Mouse (Mus musculus) C2C12 (cell line): ENCODE measurements at regions not wholly inside any gene's neighbourhood (a gene's known extent, or its start where the extent isn't known, plus 50 kb on each side); places are given as distances from the start of the nearest gene placed in this dataset.

Experiments used
- H3K27me3 ChIP-seq: one replicate; pipeline ENCODE4 v1.6.1; 2011; ENCODE audit not compliant: control insufficient read depth, insufficient read depth, insufficient read length
- H3K36me3 ChIP-seq: one replicate; pipeline ENCODE4 v1.6.1; 2011; ENCODE audit not compliant: control insufficient read depth, insufficient read depth
- H3K4me3 ChIP-seq: one replicate; pipeline ENCODE4 v1.5.1; 2011; ENCODE audit warnings: mild to moderate bottlenecking, control low read depth; ENCODE audit not compliant: poor library complexity, insufficient read depth, severe bottlenecking
- H3K79me2 ChIP-seq: one replicate; pipeline ENCODE4 v1.6.1; 2011; ENCODE audit not compliant: control insufficient read depth, insufficient read depth
- H3K79me3 ChIP-seq: one replicate; pipeline ENCODE4 v1.6.1; 2011; ENCODE audit warnings: low read depth, control low read depth
- H3ac ChIP-seq: one replicate; pipeline ENCODE3; 2011; ENCODE audit warnings: low read depth; ENCODE audit not compliant: control insufficient read depth, insufficient read length
- CEBPB ChIP-seq: IDR thresholded peaks from one replicate; pipeline ENCODE4 v1.6.1; 2011; ENCODE audit warnings: low read depth, mild to moderate bottlenecking, control low read depth, moderate library complexity
- CTCF ChIP-seq: IDR thresholded peaks from one replicate; pipeline ENCODE4 v1.5.1; 2011; ENCODE audit not compliant: control insufficient read depth, insufficient read depth, insufficient read length
- FOSL1 ChIP-seq: IDR thresholded peaks from one replicate; pipeline ENCODE4 v1.8.0; 2011; ENCODE audit warnings: mild to moderate bottlenecking, low read length; ENCODE audit not compliant: poor library complexity, insufficient read depth, severe bottlenecking
- MAX ChIP-seq: IDR thresholded peaks from one replicate; pipeline ENCODE4 v1.6.1; 2011; ENCODE audit warnings: mild to moderate bottlenecking, control low read depth
- MYOD1 ChIP-seq: IDR thresholded peaks from one replicate; pipeline ENCODE4 v1.6.1; 2011; ENCODE audit warnings: low read depth; ENCODE audit not compliant: control insufficient read depth, insufficient read length
- MYOG ChIP-seq: IDR thresholded peaks from one replicate; pipeline ENCODE4 v1.6.1; 2011; ENCODE audit not compliant: control insufficient read depth, insufficient read length; ENCODE audit errors: extremely low read depth
- USF1 ChIP-seq: IDR thresholded peaks from one replicate; pipeline ENCODE4 v1.6.1; 2011; ENCODE audit warnings: low read depth, mild to moderate bottlenecking, control low read depth, moderate library complexity

DNA sequence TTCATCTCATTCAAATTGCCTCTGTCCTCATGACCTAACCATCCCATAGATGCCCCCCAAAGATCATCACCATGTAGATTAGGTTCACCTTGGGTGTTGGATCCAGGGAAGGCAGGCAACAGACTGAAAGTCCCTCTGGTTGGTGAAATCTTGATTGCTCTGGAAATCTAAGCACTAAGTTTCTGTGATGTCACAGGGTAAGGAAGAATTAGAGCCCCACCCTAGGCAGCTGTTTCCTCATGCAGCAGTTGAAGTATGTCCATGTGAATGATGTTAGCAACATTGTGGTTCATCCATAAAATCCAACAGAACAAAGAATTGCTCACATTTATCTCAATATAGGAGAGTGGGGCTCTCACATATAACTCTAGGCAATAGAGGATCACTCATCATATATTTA is 175.5 kb downstream of the Plk2 start:
- no peak for TF ChIP-seq USF1
- no peak for TF ChIP-seq MYOG
- TF ChIP-seq MYOD1: no peak
- no peak for TF ChIP-seq FOSL1
- TF ChIP-seq CTCF: no peak
- no peak for TF ChIP-seq MAX
- TF ChIP-seq CEBPB: no peak
- H3K79me3 ChIP-seq: no peaks in the 10 kb centered on the region
- H3K4me3 ChIP-seq: no peak overlapping the region

DNA sequence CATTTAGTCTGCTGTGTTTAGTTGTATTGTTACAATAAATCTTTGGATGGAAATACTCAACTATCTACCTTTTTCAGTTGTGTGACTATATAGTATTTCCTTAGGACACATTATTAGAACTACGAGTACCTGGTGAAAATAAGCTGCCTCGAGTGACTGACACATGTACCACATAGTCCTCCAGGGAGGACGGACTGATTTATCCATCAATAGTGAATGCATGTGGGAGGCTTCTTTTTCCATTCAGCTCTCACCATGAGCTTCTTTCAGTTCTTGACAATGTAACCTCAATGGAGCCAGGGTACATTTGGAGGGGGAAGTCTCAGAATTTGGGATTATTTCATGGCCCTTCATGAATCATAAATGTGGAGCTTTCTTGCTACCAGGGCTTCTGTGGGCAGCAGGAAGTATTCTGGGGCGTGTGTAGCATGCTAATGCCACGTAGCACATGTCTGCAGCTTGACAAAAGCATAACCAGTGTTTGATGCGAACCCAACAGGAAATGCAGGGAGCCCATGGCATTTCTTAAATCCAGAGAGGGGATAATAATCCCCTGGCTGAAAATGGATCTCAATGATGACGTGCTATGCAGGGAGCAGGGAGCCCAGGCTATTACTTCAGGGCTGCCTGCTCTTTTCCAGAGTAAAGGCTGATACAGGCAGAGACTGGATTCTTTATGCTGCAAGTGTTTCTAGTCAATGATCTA is 178.7 kb downstream of the Plk2 start:
- Histone ChIP-seq H3K36me3 (no peaks in the 10 kb centered on the region), H3K27me3 (no peaks in the 10 kb centered on the region), H3K4me3 (no peak overlapping the region), H3K79me2 (no peaks in the 10 kb centered on the region), H3K79me3 (no peaks in the 10 kb centered on the region), H3ac (no peak overlapping the region)
- no peak for TF ChIP-seq USF1
- TF ChIP-seq CTCF: no peak
- TF ChIP-seq MYOG: no peak
- no peak for TF ChIP-seq MYOD1

More for the DNA sequence above, 175.5 kb downstream of the Plk2 start:
- H3K27me3 ChIP-seq: no peaks in the 10 kb centered on the region
- H3K79me2 ChIP-seq: no peaks in the 10 kb centered on the region
- no peaks in the 10 kb centered on the region for H3K36me3 ChIP-seq
- no peak overlapping the region for H3ac ChIP-seq

DNA sequence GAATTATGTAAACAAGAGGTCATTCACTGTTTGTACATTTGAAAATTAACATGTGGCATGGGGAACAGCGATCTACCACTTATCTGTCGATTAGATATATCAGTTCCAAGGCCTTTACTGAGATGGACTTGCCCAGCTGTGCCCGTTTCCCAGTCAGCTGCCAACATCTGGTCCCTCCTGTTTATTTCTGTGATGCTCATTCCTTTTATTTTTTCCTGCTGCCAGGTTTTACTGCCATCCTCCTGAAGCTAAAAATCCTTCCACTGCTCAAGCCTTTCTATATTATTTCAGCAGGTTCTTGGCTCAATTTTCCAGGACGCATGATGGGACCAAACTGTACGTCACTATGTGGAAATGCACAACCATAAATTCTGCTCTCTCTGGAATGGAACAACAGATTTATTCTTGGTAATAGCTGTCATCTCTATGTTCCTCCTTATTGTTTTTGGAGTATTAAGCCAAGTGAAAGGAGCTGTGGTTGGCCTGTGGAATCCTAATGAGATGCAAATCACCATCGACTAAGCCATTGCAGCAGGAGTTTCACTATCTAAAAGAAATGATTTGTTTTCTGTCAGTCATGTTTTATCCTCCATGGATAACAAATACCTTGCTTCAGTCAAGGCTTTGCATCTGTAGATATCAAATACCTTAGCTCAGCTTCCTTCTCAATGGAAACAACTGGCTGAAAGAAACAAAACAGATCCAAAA is 180.1 kb downstream of the Plk2 start:
- Histone ChIP-seq H3K4me3 (no peak overlapping the region), H3K79me2 (no peaks in the 10 kb centered on the region), H3K36me3 (no peaks in the 10 kb centered on the region), H3K79me3 (no peaks in the 10 kb centered on the region), H3K27me3 (no peaks in the 10 kb centered on the region), H3ac (no peak overlapping the region)
- TF ChIP-seq FOSL1 (no peak), USF1 (no peak), CTCF (no peak), MYOD1 (no peak), CEBPB (no peak), MAX (no peak)

DNA sequence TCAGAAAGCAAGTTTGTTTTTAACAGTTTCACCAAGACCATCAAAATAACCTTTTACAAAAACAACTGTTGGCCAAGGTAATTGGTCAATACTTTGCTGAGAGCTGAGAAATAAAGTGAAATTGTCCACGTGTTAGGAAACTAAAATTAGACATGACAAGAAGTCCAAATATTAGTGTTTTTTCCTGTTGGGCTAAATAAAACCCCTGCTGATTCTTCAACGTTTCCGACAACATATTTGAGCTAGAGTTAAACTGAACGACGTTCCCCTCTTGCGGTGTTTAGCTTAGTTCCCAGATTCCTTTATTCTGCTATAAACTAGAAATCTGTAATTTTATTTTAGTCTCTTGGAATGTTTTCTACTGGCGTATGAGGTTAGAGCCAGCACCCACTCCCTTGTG is 183.3 kb downstream of the Plk2 start:
- Histone ChIP-seq H3K79me2 (no peaks in the 10 kb centered on the region), H3ac (no peak overlapping the region), H3K36me3 (no peaks in the 10 kb centered on the region), H3K4me3 (no peak overlapping the region), H3K27me3 (no peaks in the 10 kb centered on the region), H3K79me3 (no peaks in the 10 kb centered on the region)
- no peak for TF ChIP-seq FOSL1
- no peak for TF ChIP-seq MYOG
- no peak for TF ChIP-seq MYOD1
- TF ChIP-seq CTCF: no peak
- no peak for TF ChIP-seq MAX
- no peak for TF ChIP-seq USF1
- TF ChIP-seq CEBPB: no peak

DNA sequence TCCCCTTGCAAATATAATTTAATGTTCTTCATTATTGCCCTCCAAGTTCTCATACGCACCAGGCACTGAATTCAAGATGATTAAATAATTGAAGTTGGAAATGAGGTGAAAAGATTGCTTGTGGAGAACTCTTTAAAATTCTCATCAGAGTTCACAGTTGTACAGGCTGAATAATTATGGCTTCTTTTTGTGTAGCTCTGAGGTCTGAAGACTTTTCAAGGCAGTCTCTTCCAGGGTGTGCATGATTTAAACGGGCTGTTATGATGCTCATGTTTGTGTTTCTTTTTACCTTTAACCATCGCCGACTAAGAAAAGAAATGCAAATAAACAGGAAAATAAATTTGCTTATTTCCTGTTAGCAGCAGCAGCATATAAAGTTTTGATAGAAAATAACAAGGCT is 185.3 kb downstream of the Plk2 start:
- Histone ChIP-seq H3K4me3 (no peak overlapping the region), H3K27me3 (no peaks in the 10 kb centered on the region), H3ac (no peak overlapping the region), H3K79me2 (no peaks in the 10 kb centered on the region), H3K36me3 (no peaks in the 10 kb centered on the region), H3K79me3 (no peaks in the 10 kb centered on the region)
- TF ChIP-seq MYOD1: no peak
- TF ChIP-seq MYOG: no peak
- TF ChIP-seq FOSL1: no peak
- no peak for TF ChIP-seq USF1
- no peak for TF ChIP-seq CTCF
- no peak for TF ChIP-seq CEBPB
- TF ChIP-seq MAX: no peak

DNA sequence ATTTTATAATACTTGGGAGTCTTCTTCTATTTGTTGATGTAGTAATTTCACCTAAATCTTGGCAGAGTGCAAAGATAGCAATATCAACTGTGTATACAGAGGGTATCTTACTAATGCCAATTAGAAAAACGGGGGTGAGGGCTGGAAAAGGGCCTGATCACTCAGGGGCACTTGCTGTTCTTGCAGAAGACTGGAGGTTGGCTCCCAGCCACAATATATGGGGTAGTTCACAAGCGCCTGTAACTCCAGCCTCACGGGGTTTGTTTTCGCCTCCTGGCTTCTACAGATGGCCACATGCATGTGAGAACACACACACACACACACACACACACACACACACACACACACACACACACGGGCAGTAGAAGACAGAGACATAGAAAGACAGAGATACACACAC is 185.7 kb downstream of the Plk2 start:
- H3K79me3 ChIP-seq: no peaks in the 10 kb centered on the region
- H3ac ChIP-seq: no peak overlapping the region
- no peak for TF ChIP-seq USF1
- no peak for TF ChIP-seq MYOG
- no peak for TF ChIP-seq CTCF
- no peak for TF ChIP-seq MYOD1
- no peak for TF ChIP-seq MAX
- no peak for TF ChIP-seq FOSL1
- no peak for TF ChIP-seq CEBPB
- no peaks in the 10 kb centered on the region for H3K36me3 ChIP-seq
- H3K27me3 ChIP-seq: no peaks in the 10 kb centered on the region
- no peaks in the 10 kb centered on the region for H3K79me2 ChIP-seq
- H3K4me3 ChIP-seq: no peak overlapping the region
